Mouse (Mus musculus): ENCODE measurements around the gene Rplp2. TPM values are rescaled to one million over a fixed set of nuclear protein-coding genes. Genes with fewer than 3 reads are reported as not detected.

Rplp2 gene
- polyA plus RNA-seq, 1 experiment, result 779 TPM

DNA sequence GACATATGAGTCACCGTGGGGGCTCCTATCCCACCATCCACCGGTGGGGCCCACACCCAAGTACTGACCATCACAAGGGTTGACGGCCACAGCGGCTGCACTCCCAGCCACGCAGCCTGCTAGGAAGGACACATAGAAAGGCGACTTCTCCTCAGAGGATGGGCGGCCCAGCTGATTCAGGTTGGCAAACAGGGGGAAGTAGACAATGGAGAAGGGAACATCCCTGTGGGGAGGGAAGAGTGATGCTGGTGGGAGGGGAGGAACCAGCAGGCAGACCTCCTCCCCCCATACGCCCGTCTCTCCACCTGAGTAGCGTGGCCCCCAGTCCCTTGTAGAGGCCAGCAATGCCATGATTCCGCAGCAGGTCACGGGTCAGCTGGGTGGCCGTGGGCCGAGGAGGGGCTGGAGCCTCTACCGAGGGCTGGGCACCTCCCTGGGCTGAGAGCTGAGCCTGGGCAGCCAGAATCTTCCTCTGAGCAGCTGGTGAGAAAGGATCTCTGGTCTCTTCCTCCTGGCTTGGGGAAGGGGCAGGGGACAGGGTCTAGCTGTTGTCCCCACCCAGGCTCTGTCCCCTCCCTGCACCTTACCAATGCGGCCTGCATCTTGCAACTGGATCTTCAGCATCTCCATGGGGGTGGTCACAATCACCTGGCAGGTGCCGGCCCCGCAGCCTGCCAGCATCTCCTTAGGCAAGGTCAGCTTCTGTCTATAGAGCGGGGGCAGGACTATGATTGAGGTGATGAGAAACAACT is 15.6 kb upstream of the Rplp2 start:
- DNase-seq (ENCODE audit: low read depth), result no peak
- TF ChIP-seq CTCF (IDR thresholded peaks at IDR 0.05; ENCODE audit: borderline replicate concordance, extremely low read depth, insufficient read depth, insufficient read length) (no peak), POLR2A (IDR thresholded peaks at IDR 0.05; ENCODE audit: borderline replicate concordance, extremely low read depth, insufficient read depth, insufficient read length, poor library complexity, severe bottlenecking) (no peak)

- TF ChIP-seq POLR2A (IDR thresholded peaks at IDR 0.05; ENCODE audit: borderline replicate concordance, extremely low read depth, insufficient read depth, insufficient read length, poor library complexity, severe bottlenecking), result no peak
- TF ChIP-seq CTCF (IDR thresholded peaks at IDR 0.05; ENCODE audit: borderline replicate concordance, extremely low read depth, insufficient read depth, insufficient read length), result no peak
These were observed 15.0 kb upstream of the Rplp2 start for GRCm38 (mm10) chr7:141432186-141432611.

GRCm38 (mm10) chr7:141432741-141433516 is 14.2 kb upstream of the Rplp2 start:
- DNase-seq (ENCODE audit: low read depth), result peak; percentile 30
- TF ChIP-seq POLR2A (IDR thresholded peaks at IDR 0.05; ENCODE audit: borderline replicate concordance, extremely low read depth, insufficient read depth, insufficient read length, poor library complexity, severe bottlenecking) (no peak), CTCF (IDR thresholded peaks at IDR 0.05; ENCODE audit: borderline replicate concordance, extremely low read depth, insufficient read depth, insufficient read length) (no peak)

More at GRCm38 (mm10) chr7:141432186-141432611, 15.0 kb upstream of the Rplp2 start:
- DNase-seq (ENCODE audit: low read depth), result no peak

DNA sequence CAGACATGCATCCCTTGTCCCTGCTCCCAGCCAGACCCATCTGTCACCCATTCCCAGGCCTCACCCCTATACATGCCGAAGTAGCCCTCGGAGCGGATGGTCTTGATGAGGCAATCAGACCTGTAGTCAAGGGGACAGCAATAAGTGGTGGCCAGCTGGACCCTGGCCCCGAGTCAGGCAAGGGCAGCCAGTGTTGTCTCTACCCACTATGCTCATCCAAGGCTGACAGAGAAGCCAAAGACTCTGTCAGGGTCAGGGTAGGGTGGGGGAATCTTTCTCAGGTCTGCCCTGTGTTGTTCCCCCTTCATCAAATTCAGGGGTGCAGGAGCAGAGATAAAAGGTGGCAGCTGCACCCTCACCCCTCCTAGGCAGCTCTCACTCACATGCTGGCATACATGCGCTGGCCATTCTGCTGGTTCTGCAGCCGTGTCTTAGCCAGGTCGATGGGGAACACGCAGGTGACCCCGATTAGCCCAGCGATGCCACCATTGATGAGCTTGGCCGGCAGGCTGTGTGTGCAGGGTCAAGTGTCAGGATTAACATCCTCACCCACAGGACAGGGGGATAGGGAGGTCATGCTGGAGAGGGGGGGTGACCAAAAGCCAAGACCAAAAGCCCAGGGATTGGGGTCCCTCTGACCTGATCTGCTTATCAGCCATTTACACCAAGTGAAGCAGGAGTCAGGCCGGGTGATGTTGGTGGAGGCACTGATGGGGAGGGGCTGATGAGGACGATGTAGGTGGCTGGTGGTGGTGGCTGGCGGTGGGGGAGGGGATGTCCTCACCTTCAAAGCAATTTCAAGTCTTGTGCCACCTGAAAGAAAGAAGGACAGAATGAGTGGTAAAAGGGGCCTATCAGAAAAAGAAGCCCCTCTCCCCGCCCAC is 13.4 kb upstream of the Rplp2 start:
- no peak for TF ChIP-seq CTCF (IDR thresholded peaks at IDR 0.05; ENCODE audit: borderline replicate concordance, extremely low read depth, insufficient read depth, insufficient read length)
- TF ChIP-seq POLR2A (IDR thresholded peaks at IDR 0.05; ENCODE audit: borderline replicate concordance, extremely low read depth, insufficient read depth, insufficient read length, poor library complexity, severe bottlenecking), result no peak
- no peak for DNase-seq (ENCODE audit: low read depth)

- no peak for TF ChIP-seq CTCF (IDR thresholded peaks at IDR 0.05; ENCODE audit: borderline replicate concordance, extremely low read depth, insufficient read depth, insufficient read length)
- TF ChIP-seq POLR2A (IDR thresholded peaks at IDR 0.05; ENCODE audit: borderline replicate concordance, extremely low read depth, insufficient read depth, insufficient read length, poor library complexity, severe bottlenecking), result peak; percentile 42; the same call in 1 of the 2 replicates
These were observed 12.7 kb upstream of the Rplp2 start for GRCm38 (mm10) chr7:141434464-141434863.

DNA sequence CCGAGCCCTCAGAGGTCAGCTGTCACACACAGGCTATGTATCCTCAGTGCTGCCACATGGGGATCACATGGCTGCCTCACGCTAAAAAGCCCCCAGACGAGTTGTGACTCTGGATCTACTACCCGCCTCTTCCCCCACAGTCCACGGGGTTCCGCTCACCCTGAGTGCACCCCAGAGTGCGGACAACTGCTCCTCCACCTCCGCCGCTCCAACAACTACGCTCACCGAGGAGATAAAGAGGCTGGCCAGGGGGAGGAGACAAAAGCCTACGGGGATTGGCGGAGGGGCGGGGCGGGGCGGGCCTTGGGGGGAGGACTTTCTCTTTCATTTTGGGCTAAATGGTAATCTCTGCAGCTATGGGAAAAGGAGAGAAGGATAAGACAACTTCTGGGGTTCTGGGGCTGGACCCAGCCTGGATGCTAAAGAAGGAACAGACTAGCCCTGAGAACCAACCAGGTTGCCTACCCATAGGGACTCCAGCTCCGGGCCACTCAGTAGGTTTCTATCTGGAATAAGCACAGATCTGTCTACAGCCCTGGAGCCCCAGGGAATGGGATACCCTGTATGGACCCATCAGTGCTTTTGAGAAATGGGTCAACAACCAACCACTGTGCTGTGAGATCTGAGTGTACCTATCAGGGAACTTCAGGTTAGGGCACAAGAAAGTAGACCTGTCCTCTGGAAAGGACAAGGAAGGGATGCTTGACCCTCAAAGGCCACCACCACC is 11.9 kb upstream of the Rplp2 start:
- TF ChIP-seq POLR2A (IDR thresholded peaks at IDR 0.05; ENCODE audit: borderline replicate concordance, extremely low read depth, insufficient read depth, insufficient read length, poor library complexity, severe bottlenecking), result no peak
- TF ChIP-seq CTCF (IDR thresholded peaks at IDR 0.05; ENCODE audit: borderline replicate concordance, extremely low read depth, insufficient read depth, insufficient read length), result no peak
- DNase-seq (ENCODE audit: low read depth), result peak; percentile 73

More at GRCm38 (mm10) chr7:141434464-141434863, 12.7 kb upstream of the Rplp2 start:
- DNase-seq (ENCODE audit: low read depth), result peak; percentile 85

DNA sequence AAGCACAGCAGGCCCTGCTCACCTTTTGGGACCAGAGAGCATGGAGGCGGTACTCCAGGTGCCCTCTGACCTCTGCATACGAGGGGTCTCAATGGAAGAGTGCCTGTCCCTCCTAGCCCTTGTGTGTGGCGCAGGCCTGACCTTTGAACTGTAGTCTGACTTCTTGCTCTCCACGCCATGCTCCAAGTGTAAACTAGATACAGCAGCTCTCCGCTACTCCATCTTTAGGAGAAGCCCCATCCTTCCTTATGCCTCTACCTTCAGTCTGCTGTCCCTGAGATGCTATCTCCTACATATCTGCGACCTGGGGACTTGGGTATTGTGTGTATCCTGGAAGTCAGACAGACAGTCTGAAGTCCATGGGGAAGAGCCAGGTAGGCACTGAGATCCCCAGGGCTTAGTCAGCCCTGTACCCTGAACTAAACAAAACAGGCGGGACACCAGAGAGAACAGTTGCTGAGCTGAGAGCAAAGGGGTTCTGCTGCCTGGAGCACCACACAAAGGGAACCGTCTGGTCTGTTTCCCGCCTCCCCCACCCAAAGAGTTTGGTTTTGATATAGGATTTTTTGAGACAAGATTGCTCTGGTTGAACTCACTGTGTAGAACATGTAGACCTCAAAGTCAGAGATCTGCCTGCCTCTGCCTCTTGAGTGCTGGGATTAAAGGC is 11.2 kb upstream of the Rplp2 start:
- DNase-seq (ENCODE audit: low read depth), result no peak
- TF ChIP-seq CTCF (IDR thresholded peaks at IDR 0.05; ENCODE audit: borderline replicate concordance, extremely low read depth, insufficient read depth, insufficient read length) (no peak), POLR2A (IDR thresholded peaks at IDR 0.05; ENCODE audit: borderline replicate concordance, extremely low read depth, insufficient read depth, insufficient read length, poor library complexity, severe bottlenecking) (no peak)

- DNase-seq (ENCODE audit: low read depth), result no peak
- TF ChIP-seq POLR2A (IDR thresholded peaks at IDR 0.05; ENCODE audit: borderline replicate concordance, extremely low read depth, insufficient read depth, insufficient read length, poor library complexity, severe bottlenecking) (no peak), CTCF (IDR thresholded peaks at IDR 0.05; ENCODE audit: borderline replicate concordance, extremely low read depth, insufficient read depth, insufficient read length) (no peak)
These were observed 10.7 kb upstream of the Rplp2 start for GRCm38 (mm10) chr7:141436523-141436892.

DNA sequence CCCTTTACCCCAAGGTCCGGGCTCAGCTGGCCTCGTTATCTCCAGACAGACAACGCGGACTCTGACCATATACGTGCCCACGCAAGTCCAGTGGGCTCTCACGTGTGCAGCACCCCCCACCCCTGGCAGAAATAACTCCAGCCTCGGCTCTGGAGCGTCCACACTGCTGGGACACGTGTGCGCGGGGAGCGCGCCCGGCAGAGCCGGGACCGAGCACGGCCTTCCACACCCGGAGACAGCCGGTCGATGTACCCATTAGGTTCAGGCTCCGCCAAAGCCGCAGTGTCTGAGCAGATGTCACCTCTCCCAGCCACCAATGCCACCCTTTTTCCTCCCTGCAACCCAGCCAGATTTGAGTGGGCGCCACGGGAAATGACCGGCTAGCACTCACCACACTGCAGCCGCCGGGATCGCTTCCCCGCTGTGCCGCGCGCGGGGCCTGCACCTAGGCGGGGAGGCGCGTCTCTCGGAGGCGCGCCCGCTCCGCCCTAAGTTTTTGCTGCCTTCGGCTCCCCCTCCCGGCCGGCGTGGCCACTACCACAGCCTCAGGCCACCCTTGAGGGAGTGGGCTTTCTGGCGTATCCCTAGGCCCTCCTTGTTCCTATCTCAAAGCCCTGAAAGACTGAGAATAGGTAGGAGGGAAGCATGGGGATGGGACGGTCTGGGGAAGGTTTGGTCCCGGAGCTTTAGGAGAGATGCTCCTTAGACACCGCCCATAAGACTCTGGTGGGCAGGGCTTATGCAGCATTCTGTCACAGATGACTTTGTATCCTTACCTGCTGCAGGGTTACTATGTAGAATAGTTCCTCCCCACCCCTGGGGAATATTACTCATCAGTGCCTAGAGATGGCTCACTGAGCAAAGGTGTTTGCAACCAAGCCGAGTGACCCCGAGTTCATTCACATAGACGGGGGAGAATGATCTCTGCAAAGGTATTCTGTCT is 9.7 kb upstream of the Rplp2 start, which contains the start of gene Slc25a22:
Gene Slc25a22, minus strand, starts transcription at position 715 of the 943 bp plus-strand sequence.
- DNase-seq (ENCODE audit: low read depth), result peak; percentile 90

More for the DNA sequence above, 9.7 kb upstream of the Rplp2 start, which contains the start of gene Slc25a22:
- TF ChIP-seq POLR2A (IDR thresholded peaks at IDR 0.05; ENCODE audit: borderline replicate concordance, extremely low read depth, insufficient read depth, insufficient read length, poor library complexity, severe bottlenecking) (peak; percentile 78), CTCF (IDR thresholded peaks at IDR 0.05; ENCODE audit: borderline replicate concordance, extremely low read depth, insufficient read depth, insufficient read length) (peak; percentile 71)
